Mouse (Mus musculus) CH12.LX (cell line): ENCODE data around the gene Tekt2.

Experiments used
- BHLHE40 ChIP-seq: IDR thresholded peaks from 2 replicates; pipeline ENCODE4 v1.6.1; 2011; ENCODE audit warnings: mild to moderate bottlenecking, low read depth, low read length, improper control_type of control experiment
- CTCF ChIP-seq, 2 experiments: IDR thresholded peaks in 1 of 2; conservative IDR thresholded peaks in 1 of 2; 2 replicates each; pipeline ENCODE4 v1.5.1; 2011 to 2012; ENCODE audit warnings: low read depth in 2 of 2, low read length in 2 of 2, improper control_type of control experiment in 1 of 2, inconsistent platforms in 1 of 2, mild to moderate bottlenecking in 1 of 2, moderate library complexity in 1 of 2
- E2F4 ChIP-seq: IDR thresholded peaks from 2 replicates; pipeline ENCODE4 v1.6.1; 2011; ENCODE audit warnings: low read depth, low read length, improper control_type of control experiment; ENCODE audit not compliant: insufficient replicate concordance
- EP300 ChIP-seq: IDR thresholded peaks from 2 replicates; pipeline ENCODE4 v1.6.1; 2011; ENCODE audit warnings: low read length, improper control_type of control experiment
- GABPA ChIP-seq: IDR thresholded peaks from 2 replicates; pipeline ENCODE4 v1.6.1; 2012; ENCODE audit warnings: low read depth, low read length, improper control_type of control experiment, inconsistent platforms; ENCODE audit not compliant: insufficient replicate concordance
- MAFK ChIP-seq: IDR thresholded peaks from 2 replicates; pipeline ENCODE4 v1.6.1; 2011; ENCODE audit warnings: low read length, improper control_type of control experiment; ENCODE audit not compliant: insufficient replicate concordance
- MAX ChIP-seq: IDR thresholded peaks from 2 replicates; pipeline ENCODE4 v1.6.1; 2011; ENCODE audit warnings: low read length, improper control_type of control experiment
- NRF1 ChIP-seq: IDR thresholded peaks from 2 replicates; pipeline ENCODE4 v1.6.1; 2014; ENCODE audit warnings: low read depth, mild to moderate bottlenecking, inconsistent platforms, low read length, improper control_type of control experiment, moderate library complexity
- POLR2A ChIP-seq: IDR thresholded peaks from 2 replicates; pipeline ENCODE4 v1.6.1; 2011; ENCODE audit warnings: low read depth, mild to moderate bottlenecking, improper control_type of control experiment, low read length
- RCOR1 ChIP-seq: conservative IDR thresholded peaks from 2 replicates; pipeline ENCODE4 v1.6.1; 2012; ENCODE audit warnings: low read depth, mild to moderate bottlenecking, inconsistent platforms, low read length, improper control_type of control experiment
- TCF12 ChIP-seq: IDR thresholded peaks from 2 replicates; pipeline ENCODE4 v1.6.1; 2014; ENCODE audit warnings: low read depth, mild to moderate bottlenecking, inconsistent platforms, low read length, improper control_type of control experiment
- USF1 ChIP-seq: IDR thresholded peaks from 2 replicates; pipeline ENCODE4 v1.6.1; 2014; ENCODE audit warnings: low read depth, mild to moderate bottlenecking, inconsistent platforms, low read length, improper control_type of control experiment
- USF2 ChIP-seq: conservative IDR thresholded peaks from 2 replicates; pipeline ENCODE4 v1.6.1; 2011; ENCODE audit warnings: low read depth, low read length, improper control_type of control experiment
- ZC3H11A ChIP-seq: IDR thresholded peaks from 2 replicates; pipeline ENCODE4 v1.6.1; 2012; ENCODE audit warnings: low read depth, mild to moderate bottlenecking, inconsistent platforms, low read length, improper control_type of control experiment

GRCm38 (mm10) chr4:126303877-126304276 is 21.6 kb downstream of the Tekt2 start:
- no peak for TF ChIP-seq TCF12
- no peak for TF ChIP-seq NRF1
- TF ChIP-seq USF1 = no peak
- TF ChIP-seq CTCF (conservative IDR thresholded peaks at IDR 0.05 in 1 of 2, IDR thresholded peaks at IDR 0.05 in 1 of 2; ENCODE audit: low read depth in 2 of 2, low read length in 2 of 2) = peak in 1 of 2 experiments; percentile 50; a peak in 2 of 4 replicates
- no peak for TF ChIP-seq POLR2A
- TF ChIP-seq ZC3H11A = no peak
- TF ChIP-seq MAX = no peak
- TF ChIP-seq GABPA = no peak
- TF ChIP-seq MAFK = no peak
- TF ChIP-seq USF2 = no peak
- no peak for TF ChIP-seq BHLHE40
- TF ChIP-seq EP300 = no peak
- TF ChIP-seq RCOR1 = no peak
- TF ChIP-seq E2F4 = no peak
